Mouse (Mus musculus): ENCODE results near the gene Upf1.

DNA sequence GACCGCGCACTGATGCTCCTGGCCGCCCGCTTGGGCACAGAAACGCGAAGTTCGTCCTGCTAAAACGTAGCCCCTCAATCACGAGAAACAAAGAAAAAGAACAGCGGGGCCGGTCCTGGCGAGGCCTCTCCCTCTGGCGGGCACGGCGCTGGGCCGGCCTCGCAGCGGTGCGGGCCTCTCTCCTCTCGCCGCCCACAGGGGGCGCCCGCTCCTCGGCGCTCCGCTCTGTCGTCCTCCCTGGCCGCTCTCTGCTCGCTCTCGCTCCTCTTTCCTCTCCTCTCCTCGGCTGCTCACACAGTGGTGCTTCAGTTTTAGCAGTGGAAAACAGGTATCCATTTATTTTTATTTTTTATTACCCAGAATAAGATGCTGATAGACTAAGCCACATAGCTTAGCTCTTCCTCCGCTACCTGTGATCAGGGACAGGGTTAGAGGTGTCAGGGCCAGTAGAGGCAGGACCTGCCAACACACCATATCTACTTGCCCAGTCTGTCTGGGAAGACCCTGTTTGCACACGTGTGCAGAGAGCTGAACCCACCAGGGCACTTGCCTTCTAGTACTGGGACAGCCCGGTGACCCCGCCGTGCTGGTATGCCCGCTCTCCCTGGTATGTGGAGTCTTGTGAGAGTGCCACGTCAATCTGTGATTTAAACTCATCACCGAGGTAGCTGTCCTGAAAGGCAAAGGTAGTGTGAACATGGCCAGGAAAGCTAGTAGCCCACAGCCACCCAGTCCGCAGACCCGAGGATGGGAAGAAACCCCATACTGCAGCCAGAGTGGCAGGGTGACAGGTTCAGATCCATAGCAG is 20.8 kb downstream of the Upf1 start:
- TF ChIP-seq POLR2A (IDR thresholded peaks at IDR 0.05; ENCODE audit: extremely low read depth, insufficient read depth, low read length): peak; percentile 28; the same call in 1 of the 2 replicates
- peak; percentile 39 for TF ChIP-seq CTCF (IDR thresholded peaks at IDR 0.05; ENCODE audit: extremely low read depth, insufficient read depth, low read length)

All from cortical plate, adult 2 months (tissue).